Mouse (Mus musculus): ENCODE measurements around the gene Glo1.

DNA sequence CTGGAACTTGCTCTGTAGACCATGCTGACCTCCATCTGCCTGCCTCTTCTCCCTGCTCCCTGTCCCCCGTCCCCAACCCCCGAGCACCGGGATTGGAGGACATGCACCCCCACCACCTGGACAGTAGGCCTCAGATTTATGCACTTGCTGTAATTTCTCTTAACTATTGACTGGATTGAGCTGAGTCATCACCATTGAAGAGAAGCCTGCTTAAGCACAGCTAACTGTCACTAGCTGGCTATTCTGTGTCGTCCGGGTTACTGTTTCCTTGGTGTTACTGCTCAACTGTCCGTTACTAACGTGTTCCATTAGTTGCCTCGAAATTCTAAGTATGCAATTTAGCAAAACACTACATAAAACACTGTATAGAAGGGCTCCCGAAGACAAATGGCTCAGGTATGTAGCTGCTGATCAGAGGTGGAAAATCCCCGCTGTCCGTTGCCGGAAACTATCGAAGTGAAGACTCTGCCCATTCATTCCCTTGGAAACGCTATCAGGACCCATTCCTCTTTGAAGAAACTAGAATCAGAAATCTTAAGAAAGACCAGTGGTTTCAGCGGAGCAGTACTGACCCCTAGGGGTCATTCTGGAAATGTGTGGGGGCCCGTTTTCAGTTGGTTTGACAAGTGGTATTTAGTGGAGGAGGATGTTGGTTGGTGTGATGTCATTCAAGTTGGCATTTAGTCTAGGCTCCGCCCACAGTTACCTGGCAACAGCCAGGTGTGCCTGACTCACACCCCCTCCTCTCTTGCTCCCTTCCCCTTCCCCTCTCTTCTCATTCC is 36.1 kb downstream of the Glo1 start:
- TF ChIP-seq POLR2A (IDR thresholded peaks at IDR 0.05; ENCODE audit: insufficient read depth, low read depth, low read length) (no peak), CTCF (IDR thresholded peaks at IDR 0.05; ENCODE audit: insufficient read depth, low read depth, low read length) (no peak)
